Mouse (Mus musculus) liver, adult 2 months (tissue): ENCODE data around the gene Prkd3.

Experiments used
- CTCF ChIP-seq: fragments of 200-500 bp; IDR thresholded peaks from 2 replicates; pipeline ENCODE4 v1.5.1; 2011; ENCODE audit warnings: low read depth, low read length, control low read depth
- POLR2A ChIP-seq: fragments of 200-500 bp; IDR thresholded peaks from 2 replicates; pipeline ENCODE4 v1.6.1; 2011; ENCODE audit warnings: low read length, control low read depth; ENCODE audit not compliant: insufficient read depth; ENCODE audit errors: extremely low read depth

- TF ChIP-seq CTCF (no peak), POLR2A (no peak)
These were observed 28.2 kb downstream of the Prkd3 start for GRCm38 (mm10) chr17:78992303-78993027.
